Mouse (Mus musculus) ES-E14 (cell line): ENCODE results near the gene Zfp853. TPM values are rescaled to one million over a fixed set of nuclear protein-coding genes. Genes with fewer than 3 reads are reported as not detected.

ENCODE experiments used
- DNase-seq: peaks from one replicate; pipeline ENCODE4 v3.0.0-alpha.2; 2013; ENCODE audit warnings: low read depth, low spot score
- H3K27ac ChIP-seq: 2 replicates; pipeline ENCODE4 v1.5.1; 2012; ENCODE audit warnings: low read depth, mild to moderate bottlenecking, low read length, moderate library complexity, mixed read lengths; ENCODE audit not compliant: poor library complexity, insufficient read depth, severe bottlenecking
- H3K36me3 ChIP-seq: 2 replicates; pipeline ENCODE4 v1.6.1; 2012; ENCODE audit warnings: mild to moderate bottlenecking, low read length, moderate library complexity, mixed read lengths; ENCODE audit not compliant: control insufficient read depth, poor library complexity, insufficient read depth, severe bottlenecking
- H3K4me1 ChIP-seq, 2 experiments: fragments of 150-350 bp in 1 of 2; sonication (generic) in 1 of 2; 2 replicates each; pipeline ENCODE4 v1.6.1; 2012; ENCODE audit warnings: low read length in 2 of 2, mild to moderate bottlenecking in 1 of 2, mixed read lengths in 1 of 2; ENCODE audit not compliant: control insufficient read depth in 2 of 2, insufficient read depth in 2 of 2, poor library complexity in 1 of 2
- H3K4me3 ChIP-seq, 2 experiments: fragments of 150-350 bp in 1 of 2; sonication (generic) in 1 of 2; 2 replicates each; pipeline ENCODE4 v1.5.1; 2012; ENCODE audit warnings: low read length in 2 of 2, low read depth in 1 of 2, mild to moderate bottlenecking in 1 of 2, mixed read lengths in 1 of 2; ENCODE audit not compliant: insufficient read depth in 1 of 2, poor library complexity in 1 of 2, severe bottlenecking in 1 of 2
- H3K9ac ChIP-seq: 2 replicates; pipeline ENCODE4 v1.6.1; 2012; ENCODE audit warnings: low read depth, mild to moderate bottlenecking, low read length, mixed read lengths; ENCODE audit not compliant: poor library complexity, insufficient read depth, severe bottlenecking
- H3K9me3 ChIP-seq: fragments of 150-350 bp; sonication (generic); 2 replicates; pipeline ENCODE4 v1.6.1; 2012; ENCODE audit warnings: low read depth, mild to moderate bottlenecking, low read length; ENCODE audit not compliant: control insufficient read depth, insufficient read depth
- CHD2 ChIP-seq: IDR thresholded peaks from 2 replicates; pipeline ENCODE4 v1.6.1; 2014; ENCODE audit warnings: mild to moderate bottlenecking, low read depth, low read length, inconsistent platforms
- HCFC1 ChIP-seq: IDR thresholded peaks from 2 replicates; pipeline ENCODE4 v1.6.1; 2012; ENCODE audit warnings: low read length, inconsistent platforms, borderline replicate concordance; ENCODE audit not compliant: insufficient read depth
- MAFK ChIP-seq: IDR thresholded peaks from 2 replicates; pipeline ENCODE4 v1.6.1; 2014; ENCODE audit warnings: mild to moderate bottlenecking, low read depth, low read length, inconsistent platforms; ENCODE audit not compliant: insufficient read depth
- ZC3H11A ChIP-seq: IDR thresholded peaks from 2 replicates; pipeline ENCODE4 v1.6.1; 2012; ENCODE audit warnings: low read depth, mild to moderate bottlenecking, inconsistent platforms, low read length, borderline replicate concordance
- ZNF384 ChIP-seq: IDR thresholded peaks from 2 replicates; pipeline ENCODE4 v1.6.1; 2012; ENCODE audit warnings: low read depth, low read length, inconsistent platforms
- in situ Hi-C, 2 experiments: fragments of 600-800 bp; cut with MboI; formaldehyde crosslinking; loops; one replicate each; pipeline ENCODE4 v1.15.1; 2025; ENCODE audit warnings: low sequenced_read_pairs in 2 of 2, inconsistent platforms in 1 of 2; ENCODE audit not compliant: unreplicated experiment in 2 of 2
- total RNA-seq: library from RNA; depleted of rRNA; stranded (reverse); fragments of 300-350 nt; gene quantifications from 2 replicates; pipeline ENCODE4 v1.2.3, GENCODE M21; 2012

Zfp853 gene
- total RNA-seq, 1 experiment, result 0.67 TPM

- TF ChIP-seq MAFK, result no peak
- TF ChIP-seq CHD2, result no peak
- TF ChIP-seq HCFC1, result no peak
- no peak for TF ChIP-seq ZC3H11A
- no peak for TF ChIP-seq ZNF384
- H3K36me3 ChIP-seq, result peaks cover 11% of the 10 kb centered on the region
- in situ Hi-C loops, result no loop called here
- H3K4me3 ChIP-seq, result no peak overlapping the region
- H3K9ac ChIP-seq, result no peak overlapping the region
- no peaks in the 10 kb centered on the region for H3K9me3 ChIP-seq
- peaks cover 2 to 3% of the 10 kb centered on the region in 2 experiments; a peak in 2 of 4 replicates for H3K4me1 ChIP-seq
- no peak for DNase-seq
- no peak overlapping the region for H3K27ac ChIP-seq
These were observed 5.0 kb upstream of the Zfp853 start for GRCm38 (mm10) chr5:143298391-143298790.

DNA sequence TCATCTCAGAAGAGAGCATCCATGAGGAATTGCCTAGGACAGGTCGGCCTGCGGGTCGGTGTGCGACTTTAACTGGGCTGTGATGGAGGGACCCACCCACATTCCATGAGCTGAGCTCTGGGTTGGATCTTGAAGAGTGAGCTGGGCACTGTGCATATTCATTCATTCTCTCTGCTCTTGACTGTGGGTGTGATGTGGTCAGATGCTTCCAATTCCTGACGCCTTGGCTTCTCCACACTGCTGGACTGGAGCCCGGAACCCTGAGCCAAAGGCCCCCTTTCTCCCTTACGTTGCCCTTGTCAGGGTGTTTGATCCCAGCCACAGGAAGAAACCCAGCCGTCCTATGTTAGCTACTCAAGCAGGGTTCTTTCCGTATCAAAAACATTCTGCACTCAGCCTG, 4.6 kb upstream of the Zfp853 start:
- peaks cover 9% of the 10 kb centered on the region for H3K36me3 ChIP-seq
- peaks cover 2 to 3% of the 10 kb centered on the region in 2 experiments; a peak in 2 of 4 replicates for H3K4me1 ChIP-seq
- in situ Hi-C loops, result no loop called here
- no peak overlapping the region for H3K4me3 ChIP-seq
- TF ChIP-seq MAFK (no peak), ZNF384 (no peak), ZC3H11A (no peak), CHD2 (no peak), HCFC1 (no peak)
- DNase-seq, result no peak
- H3K9ac ChIP-seq, result no peak overlapping the region
- no peaks in the 10 kb centered on the region for H3K9me3 ChIP-seq
- no peak overlapping the region for H3K27ac ChIP-seq

- no peak overlapping the region for H3K9ac ChIP-seq
- no peak overlapping the region for H3K27ac ChIP-seq
- peaks cover 2 to 3% of the 10 kb centered on the region in 2 experiments; a peak in 2 of 4 replicates for H3K4me1 ChIP-seq
- no peaks in the 10 kb centered on the region for H3K9me3 ChIP-seq
- H3K36me3 ChIP-seq, result no peaks in the 10 kb centered on the region
- TF ChIP-seq MAFK (no peak), CHD2 (no peak), HCFC1 (no peak), ZNF384 (no peak), ZC3H11A (no peak)
- no peak for DNase-seq
- in situ Hi-C loops, result no loop called here
- H3K4me3 ChIP-seq, result no peak overlapping the region
These were observed 1.9 kb upstream of the Zfp853 start for GRCm38 (mm10) chr5:143295330-143295729.

- Histone ChIP-seq H3K9me3 (no peaks in the 10 kb centered on the region), H3K4me3 (no peak overlapping the region), H3K27ac (no peak overlapping the region), H3K36me3 (no peaks in the 10 kb centered on the region), H3K9ac (no peak overlapping the region), H3K4me1 (peaks cover 2 to 3% of the 10 kb centered on the region in 2 experiments; a peak in 2 of 4 replicates)
- in situ Hi-C loops, result no loop called here
- no peak for TF ChIP-seq ZC3H11A
- no peak for TF ChIP-seq HCFC1
- TF ChIP-seq ZNF384, result no peak
- no peak for TF ChIP-seq CHD2
- TF ChIP-seq MAFK, result no peak
- DNase-seq, result no peak
These were observed 1.4 kb upstream of the Zfp853 start for GRCm38 (mm10) chr5:143294862-143295261.

- no peak for DNase-seq
These were observed 544 bp downstream of the Zfp853 start for GRCm38 (mm10) chr5:143292879-143293278.

More at GRCm38 (mm10) chr5:143292879-143293278, 544 bp downstream of the Zfp853 start:
- H3K4me3 ChIP-seq, result peak overlapping the region; percentile 61 to 62
- peaks cover under 1 to 2% of the 10 kb centered on the region in 2 experiments; a peak in 2 of 4 replicates for H3K4me1 ChIP-seq
- H3K9ac ChIP-seq, result peak overlapping the region; percentile 61; the same call in 1 of the 2 replicates
- no peaks in the 10 kb centered on the region for H3K36me3 ChIP-seq
- H3K9me3 ChIP-seq, result no peaks in the 10 kb centered on the region
- no peak overlapping the region for H3K27ac ChIP-seq
- TF ChIP-seq ZC3H11A (no peak), CHD2 (no peak), ZNF384 (no peak), HCFC1 (no peak), MAFK (no peak)
- in situ Hi-C loops, result no loop called here
